Mouse (Mus musculus) neural tube, embryonic 14.5 days (tissue): ENCODE data around the gene Nxn. TPM values are rescaled to one million over a fixed set of nuclear protein-coding genes. Genes with fewer than 3 reads are reported as not detected.
"Not testable (repeated sequence)": the region's sequence is repeated elsewhere in the genome, so short reads cannot be mapped to it uniquely, and the experiment has no call there.

ENCODE experiments used
- ATAC-seq: fragments of 200-750 bp; cut with Nextera tagmentation; 2 replicates; pipeline ENCODE4 v1.8.0; 2017; ENCODE audit warnings: low read depth, mild to moderate bottlenecking, moderate TSS enrichment, moderate library complexity
- H3K27ac ChIP-seq: fragments of 300-500 bp; sonication (generic); 2 replicates; pipeline ENCODE4 v1.5.1; 2014; ENCODE audit warnings: low read depth, mild to moderate bottlenecking, control low read depth, low read length, moderate library complexity, mixed read lengths
- H3K27me3 ChIP-seq: fragments of 300-500 bp; sonication (generic); 2 replicates; pipeline ENCODE4 v1.6.1; 2014; ENCODE audit warnings: low read length; ENCODE audit not compliant: control insufficient read depth, insufficient read depth
- H3K36me3 ChIP-seq: fragments of 300-500 bp; sonication (generic); 2 replicates; pipeline ENCODE4 v1.6.1; 2014; ENCODE audit warnings: low read length, mixed read lengths; ENCODE audit not compliant: control insufficient read depth, insufficient read depth
- H3K4me1 ChIP-seq: fragments of 300-500 bp; sonication (generic); 2 replicates; pipeline ENCODE4 v1.6.1; 2014; ENCODE audit warnings: low read length; ENCODE audit not compliant: control insufficient read depth, insufficient read depth
- H3K4me2 ChIP-seq: fragments of 300-500 bp; sonication (generic); 2 replicates; pipeline ENCODE4 v1.6.1; 2014; ENCODE audit warnings: mild to moderate bottlenecking, low read depth, low read length, control low read depth
- H3K4me3 ChIP-seq: fragments of 300-500 bp; sonication (generic); 2 replicates; pipeline ENCODE4 v1.5.1; 2014; ENCODE audit warnings: low read depth, low read length, control low read depth, mixed read lengths
- H3K9ac ChIP-seq: fragments of 300-500 bp; sonication (generic); replicated peaks from 2 replicates; pipeline ENCODE4 v1.6.1; 2014; ENCODE audit warnings: low read depth, mild to moderate bottlenecking, control low read depth, low read length, mixed read lengths
- H3K9me3 ChIP-seq: fragments of 300-500 bp; sonication (generic); 2 replicates; pipeline ENCODE4 v1.6.1; 2016; ENCODE audit warnings: low read length; ENCODE audit not compliant: control insufficient read depth
- WGBS: fragments of 180-500 bp; shearing (Covaris S2); extraction: QIAGEN DNeasy Blood & Tissue Kit; methylation state at CpG from one replicate; pipeline ENCODE4 v1.1.7; 2014; 5-methylcytosine and 5-hydroxymethylcytosine counted together
- polyA plus RNA-seq: library from polyadenylated mRNA; unstranded; fragments of >200 nt; fragmentation: Nextera tagmentation; extraction: Ambion mirVana; gene quantifications from 2 replicates; pipeline ENCODE4 v1.2.1, GENCODE M21; 2014

The Nxn gene
- polyA plus RNA-seq, 1 experiment from 2014 or later = 23.5 TPM

- no peaks in the 10 kb centered on the region for H3K27me3 ChIP-seq
- H3K36me3 ChIP-seq = peaks cover 49% of the 10 kb centered on the region
- WGBS = 95% methylated on average over 3 of the region's 3 CpGs
- H3K4me3 ChIP-seq = no peak overlapping the region
- H3K9me3 ChIP-seq = no peaks in the 10 kb centered on the region
- H3K9ac ChIP-seq = no peak overlapping the region
- H3K4me2 ChIP-seq = no peak overlapping the region
- H3K27ac ChIP-seq = no peak overlapping the region
- ATAC-seq = no peak
- no peaks in the 10 kb centered on the region for H3K4me1 ChIP-seq
Observed at GRCm38 (mm10) chr11:76236136-76236535, 162.8 kb downstream of the Nxn start.

DNA sequence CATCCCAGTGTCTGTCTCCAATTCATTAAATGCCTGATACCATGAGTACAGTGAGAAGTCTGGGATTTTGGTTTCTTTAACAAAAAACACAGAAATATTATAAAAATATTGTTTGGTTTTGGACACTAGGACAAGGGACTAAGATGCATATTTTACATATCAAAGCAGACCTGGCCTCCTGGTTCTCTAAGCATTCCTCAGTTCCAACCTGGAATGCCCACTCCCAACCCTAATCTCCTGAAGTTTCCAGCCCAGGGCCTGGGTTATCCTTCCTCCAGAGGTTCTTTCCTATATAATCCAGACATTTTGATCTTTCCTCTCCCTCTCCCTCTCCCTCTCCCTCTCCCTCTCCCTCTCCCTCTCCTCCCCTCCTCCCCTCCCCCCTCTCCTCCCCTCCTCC, 173.9 kb downstream of the Nxn start:
- H3K9ac ChIP-seq = no peak overlapping the region
- no peak overlapping the region for H3K4me2 ChIP-seq
- H3K9me3 ChIP-seq = no peaks in the 10 kb centered on the region
- no peaks in the 10 kb centered on the region for H3K4me1 ChIP-seq
- H3K27ac ChIP-seq = no peak overlapping the region
- ATAC-seq = no peak
- no peaks in the 10 kb centered on the region for H3K27me3 ChIP-seq
- no peak overlapping the region for H3K4me3 ChIP-seq
- peaks cover 32% of the 10 kb centered on the region; the same call in 1 of the 2 replicates for H3K36me3 ChIP-seq

- ATAC-seq = no peak
- WGBS = 95% methylated on average over 5 of the region's 5 CpGs
Observed at GRCm38 (mm10) chr11:76224631-76225030, 174.3 kb downstream of the Nxn start.

DNA sequence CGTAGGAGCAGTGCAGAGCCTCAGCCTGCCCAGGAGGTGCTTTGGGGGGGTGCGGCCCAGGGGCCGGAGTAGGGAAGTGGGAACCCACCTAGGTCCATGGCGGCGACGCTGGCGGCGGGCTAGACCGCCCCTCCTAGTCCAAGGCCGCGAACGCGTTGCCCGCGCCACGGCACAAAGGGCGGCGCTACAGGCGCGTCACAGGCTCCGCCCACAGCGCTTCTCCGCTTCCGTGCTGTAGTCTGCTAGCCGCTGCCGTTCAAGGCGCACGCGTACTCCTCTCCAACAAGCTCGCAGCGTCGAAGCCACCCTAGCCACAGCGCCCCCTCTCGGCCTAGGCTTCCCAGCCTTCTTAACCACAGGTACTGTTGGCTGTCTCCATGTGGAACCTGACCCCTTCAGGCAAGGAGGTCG, 181.5 kb downstream of the Nxn start, which contains the start of the genes Dbil5 and Gemin4:
TSS of gene Dbil5 (plus strand) at position 219 of the 411 bp plus-strand sequence.
TSS of gene Gemin4 (minus strand) at position 275 of the 411 bp plus-strand sequence.
- Histone ChIP-seq H3K4me3 (peak within 1 kb of the TSS; percentile 80), H3K4me1 (peaks cover 8% of the 10 kb centered on the region; the same call in 1 of the 2 replicates), H3K27me3 (no peaks in the 10 kb centered on the region), H3K27ac (peak within 1 kb of the TSS; percentile 92), H3K36me3 (peaks cover 25% of the 10 kb centered on the region), H3K4me2 (peak within 1 kb of the TSS; percentile 85), H3K9ac (peak within 1 kb of the TSS; percentile 82), H3K9me3 (no peaks in the 10 kb centered on the region)
- under 1% methylated on average over 28 of the region's 35 CpGs for WGBS
- peak; percentile 99 for ATAC-seq

More at GRCm38 (mm10) chr11:76224631-76225030, 174.3 kb downstream of the Nxn start:
- H3K4me2 ChIP-seq = no peak overlapping the region
- no peak overlapping the region for H3K27ac ChIP-seq
- no peak overlapping the region for H3K4me3 ChIP-seq
- no peak overlapping the region for H3K9ac ChIP-seq
- no peaks in the 10 kb centered on the region for H3K4me1 ChIP-seq
- H3K36me3 ChIP-seq = peaks cover 32% of the 10 kb centered on the region; the same call in 1 of the 2 replicates
- H3K9me3 ChIP-seq = no peaks in the 10 kb centered on the region
- no peaks in the 10 kb centered on the region for H3K27me3 ChIP-seq

DNA sequence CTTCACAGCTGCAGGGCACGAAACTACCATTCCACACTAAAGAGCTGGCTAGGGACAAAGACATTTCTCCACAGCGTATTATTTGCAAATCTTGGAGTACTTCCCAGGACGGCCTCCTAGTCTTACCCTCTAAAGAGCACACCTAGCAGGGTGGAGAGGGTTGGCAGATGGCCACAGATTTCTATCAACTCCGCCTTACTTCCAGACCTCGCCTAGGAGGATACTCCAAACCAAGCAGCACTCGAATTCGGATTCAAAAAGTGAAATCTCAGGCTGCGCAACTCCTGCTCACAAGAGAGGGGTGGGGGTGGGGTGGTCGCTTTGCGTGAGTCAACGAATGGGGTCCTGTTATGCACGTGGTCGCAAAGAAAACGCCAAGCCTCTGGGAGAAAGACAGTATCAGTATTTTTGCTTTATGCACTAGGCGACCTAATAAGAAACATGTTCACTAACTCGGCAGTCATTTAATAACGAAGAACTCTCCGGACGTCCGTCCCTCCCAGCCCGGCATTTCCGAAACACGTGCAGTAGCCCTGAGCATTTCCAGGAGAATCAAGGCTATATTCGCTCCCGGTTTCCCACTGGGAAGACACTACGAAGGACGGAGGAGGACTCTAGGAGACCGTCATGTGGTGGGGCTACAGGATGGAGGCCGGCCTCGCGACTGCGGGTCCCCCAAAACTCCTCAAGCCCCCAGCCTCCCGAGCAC, 182.1 kb downstream of the Nxn start:
- no peaks in the 10 kb centered on the region for H3K9me3 ChIP-seq
- no peaks in the 10 kb centered on the region for H3K27me3 ChIP-seq
- ATAC-seq = peak; percentile 62
- H3K4me2 ChIP-seq = peak overlapping the region; percentile 85
- WGBS = 3% methylated on average over 33 of the region's 33 CpGs
- H3K36me3 ChIP-seq = peaks cover 23% of the 10 kb centered on the region
- peaks cover 8% of the 10 kb centered on the region; the same call in 1 of the 2 replicates for H3K4me1 ChIP-seq
- H3K9ac ChIP-seq = peak overlapping the region; percentile 82
- H3K27ac ChIP-seq = peak overlapping the region; percentile 92
- H3K4me3 ChIP-seq = peak overlapping the region; percentile 80

DNA sequence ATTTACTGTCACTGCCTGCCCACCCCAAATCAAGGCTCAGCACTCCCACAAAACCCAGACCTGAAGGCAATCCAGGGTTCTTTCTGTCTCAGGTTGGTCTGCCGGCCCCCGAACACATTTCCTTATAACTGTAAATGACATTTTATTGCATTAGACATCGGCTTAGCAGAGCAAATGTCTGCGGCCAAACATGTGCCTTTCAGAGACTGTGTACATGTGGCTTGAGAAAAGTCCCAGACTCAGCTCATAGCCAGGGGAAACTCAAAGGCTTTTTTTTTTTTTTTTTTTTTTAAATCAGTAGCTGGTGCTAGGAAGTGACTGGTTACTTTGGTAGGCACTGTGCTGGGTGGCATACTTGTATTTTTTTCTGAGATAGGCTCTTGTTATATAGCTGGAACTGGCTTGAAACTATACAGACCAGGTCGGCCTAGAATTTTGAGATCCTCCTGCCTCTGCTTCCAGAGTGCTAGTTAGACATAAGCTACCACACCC, 182.8 kb downstream of the Nxn start:
- no peak overlapping the region for H3K4me3 ChIP-seq
- no peak for ATAC-seq

GRCm38 (mm10) chr11:76215011-76215410, 183.9 kb downstream of the Nxn start:
- Histone ChIP-seq H3K4me1 (peaks cover 8% of the 10 kb centered on the region; the same call in 1 of the 2 replicates), H3K4me3 (no peak overlapping the region), H3K4me2 (no peak overlapping the region), H3K9ac (no peak overlapping the region), H3K27me3 (no peaks in the 10 kb centered on the region), H3K27ac (no peak overlapping the region), H3K9me3 (no peaks in the 10 kb centered on the region), H3K36me3 (peaks cover 12% of the 10 kb centered on the region; the same call in 1 of the 2 replicates)
- ATAC-seq = no peak
- WGBS = 100% methylated on average over 2 of the region's 2 CpGs

More for the DNA sequence above, 182.8 kb downstream of the Nxn start:
- Histone ChIP-seq H3K27me3 (no peaks in the 10 kb centered on the region), H3K9me3 (no peaks in the 10 kb centered on the region), H3K36me3 (peaks cover 15% of the 10 kb centered on the region), H3K27ac (no peak overlapping the region), H3K9ac (no peak overlapping the region), H3K4me1 (peaks cover 8% of the 10 kb centered on the region; the same call in 1 of the 2 replicates), H3K4me2 (peak overlapping the region; percentile 85; the same call in 1 of the 2 replicates)
- 95% methylated on average over 5 of the region's 5 CpGs for WGBS

DNA sequence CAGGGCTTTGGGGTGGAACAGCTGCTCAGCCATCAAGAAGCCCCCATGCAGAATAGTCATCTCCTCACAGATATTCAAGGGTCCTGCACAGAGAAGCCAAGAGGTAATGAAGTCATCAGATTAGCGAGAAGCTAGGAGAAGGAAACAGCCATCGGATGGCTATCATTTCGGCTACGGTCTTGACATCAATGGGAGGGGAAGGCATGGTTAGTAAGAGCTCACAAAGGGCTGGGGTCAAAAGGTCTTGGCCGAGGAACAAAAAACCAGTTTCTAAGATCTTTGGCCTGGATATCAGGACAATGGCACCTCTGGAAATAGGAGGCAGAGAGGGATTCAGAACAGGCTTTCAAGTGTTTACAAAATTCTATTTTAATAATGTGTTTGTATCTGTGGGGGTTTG, 185.1 kb downstream of the Nxn start:
- peaks cover 14% of the 10 kb centered on the region for H3K36me3 ChIP-seq

GRCm38 (mm10) chr11:76211595-76211994, 187.3 kb downstream of the Nxn start:
- not testable (repeated sequence) for H3K4me2 ChIP-seq, H3K27me3 ChIP-seq, H3K4me1 ChIP-seq, H3K4me3 ChIP-seq, H3K27ac ChIP-seq, H3K9ac ChIP-seq, ATAC-seq, H3K9me3 ChIP-seq
- 92% methylated on average over 5 of the region's 6 CpGs for WGBS
- peaks cover 24% of the 10 kb centered on the region for H3K36me3 ChIP-seq

More for the DNA sequence above, 185.1 kb downstream of the Nxn start:
- Histone ChIP-seq H3K27ac (no peak overlapping the region), H3K4me3 (no peak overlapping the region), H3K27me3 (no peaks in the 10 kb centered on the region), H3K4me2 (no peak overlapping the region), H3K9ac (no peak overlapping the region), H3K4me1 (peaks cover 8% of the 10 kb centered on the region; the same call in 1 of the 2 replicates), H3K9me3 (no peaks in the 10 kb centered on the region)
- no peak for ATAC-seq
- WGBS = 20% methylated on average over 5 of the region's 5 CpGs
